Mouse (Mus musculus): ENCODE measurements around the gene Csnk2b.
"Not testable (repeated sequence)": the region's sequence is repeated elsewhere in the genome, so short reads cannot be mapped to it uniquely, and the experiment has no call there.

The Csnk2b gene

DNA sequence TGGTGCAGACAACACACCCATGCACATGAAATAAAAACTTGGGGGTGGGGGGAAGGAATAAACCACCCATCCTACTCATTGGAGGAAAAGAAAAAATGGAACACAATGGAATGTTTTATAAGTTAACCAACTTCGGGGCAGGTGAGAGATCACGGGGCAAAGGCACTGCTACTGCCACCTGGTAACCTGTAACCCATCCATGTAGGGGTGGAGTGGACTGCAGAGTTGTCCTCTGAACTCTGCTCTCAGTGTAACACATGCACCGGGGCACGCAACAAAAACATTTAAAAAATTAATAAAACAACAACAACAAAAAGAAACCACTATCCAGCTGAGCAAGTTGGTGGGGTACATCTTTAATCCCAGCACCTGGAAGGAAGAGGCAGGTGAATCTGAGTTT lies 30.3 kb upstream of the Csnk2b start:
- no peak for DNase-seq (ENCODE audit: low spot score in 2 of 2)

DNA sequence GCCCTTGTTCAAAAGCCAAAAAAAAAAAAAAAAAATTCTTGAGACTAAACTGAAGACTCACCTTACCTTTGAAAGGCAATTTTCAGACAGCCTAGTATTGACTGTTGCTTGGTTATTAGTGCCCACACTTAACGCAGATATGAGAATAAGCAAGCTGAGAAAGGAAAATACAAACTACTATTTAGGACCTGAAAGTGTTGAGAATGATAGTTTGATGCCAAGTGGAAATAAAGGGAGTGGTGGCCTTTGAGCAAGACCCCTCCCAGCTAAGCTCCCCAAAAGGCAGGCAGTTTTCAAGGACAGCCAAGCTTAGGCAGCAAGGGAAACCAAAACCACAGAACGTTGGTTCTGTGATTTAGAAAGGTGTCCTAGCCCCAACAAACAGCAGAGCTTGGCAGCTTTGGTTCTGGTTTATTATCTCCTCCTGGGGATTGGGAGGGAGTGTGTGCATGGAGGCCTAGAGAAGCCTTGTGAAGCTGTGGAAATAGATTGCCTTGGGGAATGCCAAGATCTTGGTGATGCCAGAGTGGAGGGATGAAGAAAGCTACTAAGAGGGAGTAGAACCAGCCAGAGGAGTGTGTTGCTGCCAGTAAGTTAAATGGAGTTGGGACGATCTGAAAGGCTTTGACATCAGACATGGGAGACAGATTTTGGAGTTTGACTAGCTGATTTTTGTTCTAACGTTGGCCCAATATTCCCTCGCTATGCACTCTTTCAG lies 26.2 kb upstream of the Csnk2b start:
- no peak for DNase-seq (ENCODE audit: low spot score in 2 of 2)

DNA sequence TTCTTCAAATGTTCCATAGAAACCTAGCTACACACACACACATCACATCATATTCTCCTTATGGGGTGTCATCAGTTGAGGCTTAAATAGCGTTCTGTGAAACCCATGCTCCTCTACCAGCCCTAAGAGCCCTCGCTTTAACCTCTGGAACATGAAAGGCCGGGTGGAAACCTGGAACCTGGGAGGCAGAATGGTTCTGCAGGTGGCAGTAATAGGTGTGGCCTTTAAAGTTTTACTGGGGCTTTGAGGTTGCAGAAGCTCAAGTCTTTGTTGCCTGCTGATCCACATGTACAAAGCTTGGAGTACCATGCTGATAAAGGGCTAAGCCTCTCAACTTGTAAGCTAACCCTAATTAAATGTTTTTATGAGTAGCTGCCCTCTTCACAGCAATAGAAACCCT lies 25.5 kb upstream of the Csnk2b start:
- no peak for DNase-seq (ENCODE audit: low spot score in 2 of 2)

DNA sequence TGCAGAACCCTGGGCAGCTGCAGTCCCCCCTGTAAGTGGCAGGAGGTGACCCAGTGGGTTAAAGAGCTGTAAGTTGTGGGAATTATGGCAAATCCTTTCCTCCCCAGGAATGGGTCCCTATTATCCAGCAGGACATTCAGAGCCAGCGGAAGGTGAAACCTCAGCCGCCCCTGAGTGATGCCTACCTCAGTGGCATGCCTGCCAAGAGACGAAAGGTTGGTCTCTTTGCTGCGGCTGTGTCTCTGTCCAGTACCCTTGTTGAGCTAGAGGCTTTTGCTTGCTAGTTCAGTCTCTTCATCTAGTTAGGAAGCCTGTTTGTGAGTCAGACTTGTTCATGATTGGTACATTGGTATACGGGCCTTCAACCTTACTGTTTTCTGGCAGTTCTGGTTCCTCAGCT lies 24.3 kb upstream of the Csnk2b start:
- no peak for DNase-seq (ENCODE audit: low spot score in 2 of 2)

DNA sequence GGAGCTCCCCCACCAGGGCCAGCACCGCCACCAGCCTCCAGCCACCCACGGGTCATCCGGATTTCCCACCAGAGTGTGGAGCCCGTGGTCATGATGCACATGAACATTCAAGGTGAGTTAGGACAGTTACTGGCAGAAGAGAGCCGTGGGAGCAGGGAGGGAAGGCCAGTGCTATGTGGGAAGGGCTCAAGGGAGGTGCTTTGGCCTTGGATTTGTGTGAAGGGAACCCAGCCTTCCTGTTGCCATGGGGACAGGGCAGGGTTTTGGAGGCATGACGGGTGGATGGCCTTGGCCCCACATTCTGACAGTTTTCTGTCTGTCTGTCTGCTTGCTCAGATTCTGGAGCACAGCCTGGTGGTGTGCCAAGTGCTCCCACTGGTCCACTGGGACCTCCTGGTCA lies 20.1 kb upstream of the Csnk2b start:
- DNase-seq (ENCODE audit: low spot score in 2 of 2): no peak

DNA sequence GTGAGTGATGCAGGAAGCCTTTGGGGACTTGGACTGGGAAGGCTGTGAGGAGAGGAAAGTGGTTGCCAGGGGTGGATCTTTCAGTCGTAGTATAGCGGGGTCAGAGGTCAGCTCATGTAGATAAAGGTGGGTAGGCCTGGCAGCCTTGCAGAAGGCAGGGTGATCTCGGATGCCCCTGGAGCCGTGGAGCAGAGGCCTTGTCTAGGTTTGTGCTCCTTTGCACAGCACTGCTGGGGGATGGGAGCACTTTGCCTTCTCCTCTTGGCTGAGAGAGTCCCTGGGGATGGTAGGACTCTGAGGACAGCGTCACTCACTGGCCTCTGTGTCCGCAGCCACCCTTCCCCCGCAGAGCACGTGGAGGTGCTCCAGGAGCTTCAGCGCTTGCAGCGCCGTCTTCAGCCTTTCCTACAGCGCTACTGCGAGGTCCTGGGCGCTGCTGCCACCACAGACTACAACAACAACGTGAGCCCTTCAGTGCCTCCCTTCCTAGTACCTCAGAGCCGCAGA lies 18.7 kb upstream of the Csnk2b start:
- DNase-seq (ENCODE audit: low spot score in 2 of 2): no peak

DNA sequence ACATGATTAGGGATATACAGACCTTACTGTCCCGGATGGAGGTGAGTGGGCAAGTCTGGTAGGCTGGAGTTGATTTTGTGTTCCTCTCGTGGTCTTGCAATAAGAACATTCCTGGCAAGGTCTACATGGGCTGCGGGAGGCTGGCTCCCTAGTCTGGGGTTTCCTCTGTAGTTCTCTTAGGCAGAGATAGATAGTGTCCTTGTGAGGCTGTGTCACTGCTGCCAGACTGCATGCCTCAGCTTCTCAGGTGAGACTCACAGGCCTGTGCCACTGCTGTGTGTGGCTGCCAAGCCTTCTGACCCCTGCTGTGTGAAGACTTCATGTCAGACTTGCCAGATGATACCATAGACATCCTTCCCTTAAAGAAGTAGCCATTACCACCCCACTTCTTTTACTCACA lies 17.4 kb upstream of the Csnk2b start:
- DNase-seq (ENCODE audit: low spot score in 2 of 2): no peak

DNA sequence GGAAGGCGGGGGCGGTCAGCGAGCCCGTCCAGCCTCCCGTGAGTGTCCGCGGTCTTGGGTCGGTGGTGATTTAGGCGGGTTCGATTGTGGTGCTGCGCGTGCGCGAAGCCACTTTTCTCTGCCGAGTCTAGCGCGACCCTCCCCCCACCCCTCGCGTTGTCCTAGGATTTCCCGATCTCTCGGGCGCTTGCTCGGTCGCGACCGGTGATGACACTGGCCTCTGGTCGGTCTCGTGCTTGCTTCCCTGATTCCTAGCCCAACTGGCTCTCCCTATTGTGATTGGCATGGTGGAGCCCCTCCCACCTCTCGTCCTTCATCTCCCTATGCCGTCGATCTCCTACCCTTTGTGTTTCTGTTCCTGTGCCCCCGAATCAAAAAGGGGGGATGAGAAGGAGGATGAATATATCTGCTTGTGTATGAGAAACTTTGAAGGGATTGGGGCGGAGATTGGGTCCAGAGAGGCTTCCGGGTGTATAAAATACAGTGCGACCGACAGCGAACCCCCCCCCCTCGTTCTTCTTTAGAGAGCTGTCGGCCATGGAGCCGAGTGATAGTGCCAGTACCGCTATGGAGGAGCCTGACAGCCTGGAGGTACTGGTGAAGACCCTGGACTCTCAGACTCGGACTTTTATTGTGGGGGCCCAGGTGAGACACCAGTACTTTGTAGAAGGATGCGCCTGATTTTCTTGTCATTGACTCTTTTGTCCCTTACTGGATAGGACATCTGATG lies 13.9 kb upstream of the Csnk2b start:
- no peak for DNase-seq (ENCODE audit: low spot score in 2 of 2)

DNA sequence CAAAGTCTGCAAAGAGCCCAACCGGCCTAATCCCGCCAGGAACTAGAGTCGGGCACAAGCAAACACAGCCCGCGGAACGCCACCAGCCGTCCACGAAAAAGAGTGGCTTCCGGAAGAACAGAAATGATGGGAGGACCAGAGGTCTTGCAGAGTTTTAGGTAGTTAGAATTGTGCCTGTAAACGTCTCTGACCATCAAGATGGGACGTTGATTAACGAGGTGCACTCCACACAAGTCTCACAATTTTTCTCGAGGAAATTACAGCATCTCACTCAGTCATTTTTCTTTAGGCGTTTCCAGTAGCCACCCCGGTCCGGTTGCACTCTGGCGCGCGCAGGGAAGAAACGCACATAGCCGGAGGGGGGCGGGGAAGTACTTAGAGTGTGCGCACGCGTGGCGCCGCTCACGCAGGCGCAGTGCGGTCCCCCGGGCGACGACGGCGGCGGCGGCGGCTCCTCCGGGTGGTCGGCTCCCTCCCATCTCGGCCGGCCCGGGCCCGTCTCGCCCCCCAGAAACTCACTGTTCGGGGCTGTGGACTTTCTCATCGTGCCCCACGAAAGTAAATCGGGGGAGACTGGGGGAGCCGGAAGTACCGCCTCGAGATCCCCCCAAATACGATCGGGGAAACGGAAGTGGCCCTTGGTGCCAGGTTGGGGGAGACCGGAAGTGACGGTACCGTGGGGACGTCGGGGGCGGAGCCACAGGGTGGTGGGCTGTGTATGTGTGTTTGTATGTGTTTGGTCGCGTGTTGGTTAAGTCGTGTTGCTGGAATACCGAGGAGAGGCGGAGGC lies 13.1 kb upstream of the Csnk2b start, which contains the start of gene Bag6:
Gene Bag6 (plus strand): TSS at position 378 of the 790 bp plus-strand sequence.
- peak; percentile 90 to 92 for DNase-seq (ENCODE audit: low spot score in 2 of 2)

DNA sequence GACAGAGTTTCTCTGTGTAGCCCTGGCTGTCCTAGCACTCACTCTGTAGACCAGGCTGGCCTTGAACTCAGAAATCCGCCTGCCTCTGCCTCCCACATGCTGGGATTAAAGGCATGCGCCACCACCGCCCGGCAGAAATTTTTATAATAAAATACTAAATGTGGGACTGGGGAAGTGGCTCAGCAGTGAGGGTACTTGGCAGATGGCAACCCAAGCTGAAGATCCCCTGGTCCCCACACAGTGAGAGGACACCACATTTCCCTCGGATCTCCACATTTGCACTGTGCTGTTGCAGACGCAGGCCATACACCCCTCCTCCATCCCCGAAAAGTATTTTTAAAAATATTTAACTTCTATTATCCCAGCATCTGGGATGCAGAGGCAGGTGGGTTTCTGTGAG lies 11.7 kb upstream of the Csnk2b start:
- DNase-seq (ENCODE audit: low spot score in 2 of 2): no peak

DNA sequence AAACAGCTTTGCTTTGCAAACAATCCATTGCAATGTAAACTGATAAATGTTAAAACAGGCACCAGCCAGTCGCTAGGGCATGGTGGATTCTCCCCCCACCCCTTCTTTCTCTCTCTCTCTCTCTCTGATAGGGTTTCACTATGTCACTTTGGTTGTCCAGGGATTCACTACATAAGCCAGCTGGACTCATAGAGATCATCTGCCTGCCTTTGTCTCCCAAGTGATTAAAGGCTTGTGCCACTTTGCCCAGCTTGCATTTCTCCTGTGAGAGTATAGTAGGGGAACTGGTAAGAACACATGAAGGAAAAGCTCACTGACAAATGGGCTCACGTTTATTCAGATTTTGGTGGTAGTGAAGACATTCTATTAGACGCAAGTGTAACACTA lies 10.3 kb upstream of the Csnk2b start:
- DNase-seq (ENCODE audit: low spot score in 2 of 2): no peak

DNA sequence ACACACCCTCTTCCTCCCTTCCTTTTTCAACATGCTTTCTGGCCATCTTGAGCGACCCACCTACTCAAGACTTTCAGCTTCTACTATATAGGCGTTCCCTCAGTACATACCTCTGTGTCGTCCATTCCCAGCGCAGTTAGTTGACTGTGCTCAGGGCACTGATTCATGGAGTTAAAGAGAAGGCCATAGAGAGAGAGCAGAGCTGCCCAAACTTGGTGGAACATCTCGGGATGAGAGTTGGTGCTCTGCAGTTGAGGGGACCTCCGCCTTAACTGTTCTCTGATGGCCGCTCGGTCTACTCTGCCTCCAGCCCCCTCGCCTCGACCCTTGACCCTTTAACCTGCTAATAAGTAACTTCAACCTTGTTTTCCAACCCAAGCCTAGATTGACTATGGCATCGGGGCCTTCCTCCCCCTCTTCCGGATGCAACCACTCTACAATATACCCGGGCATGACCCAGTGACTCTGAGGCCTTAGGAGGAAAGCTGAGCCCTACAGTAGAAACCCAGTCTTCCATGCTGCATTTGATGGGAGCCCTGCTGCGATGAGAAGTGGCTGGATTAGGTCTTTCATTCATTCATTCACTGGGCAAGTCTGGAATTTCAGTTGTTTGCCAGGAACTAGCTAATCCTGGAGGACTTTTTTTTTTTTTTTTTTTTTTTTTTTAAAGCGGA lies 9.8 kb upstream of the Csnk2b start, which contains the start of gene Apom:
Gene Apom (minus strand): TSS at position 551 of the 674 bp plus-strand sequence.
- DNase-seq (ENCODE audit: low spot score in 2 of 2): no peak

DNA sequence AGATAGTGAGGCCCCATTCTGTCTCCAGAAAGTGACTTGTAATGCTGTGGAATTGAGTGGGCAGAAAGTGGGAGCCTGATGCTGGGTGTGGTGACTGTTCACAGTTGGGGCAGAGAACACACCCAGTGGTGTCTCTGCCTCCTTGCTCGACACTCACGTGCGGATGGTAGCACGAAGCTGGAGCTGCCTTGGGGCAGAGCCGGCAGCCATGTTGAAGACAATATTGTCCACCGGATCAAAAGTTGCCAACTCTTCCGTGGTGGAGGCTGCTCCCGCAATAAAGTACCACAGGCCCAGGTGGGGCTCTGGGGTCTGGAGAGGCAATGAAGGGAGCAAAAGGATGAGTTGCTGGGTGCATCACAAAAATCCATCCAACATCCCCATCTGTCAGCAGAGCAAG lies 9.2 kb upstream of the Csnk2b start:
- no peak for DNase-seq (ENCODE audit: low spot score in 2 of 2)

DNA sequence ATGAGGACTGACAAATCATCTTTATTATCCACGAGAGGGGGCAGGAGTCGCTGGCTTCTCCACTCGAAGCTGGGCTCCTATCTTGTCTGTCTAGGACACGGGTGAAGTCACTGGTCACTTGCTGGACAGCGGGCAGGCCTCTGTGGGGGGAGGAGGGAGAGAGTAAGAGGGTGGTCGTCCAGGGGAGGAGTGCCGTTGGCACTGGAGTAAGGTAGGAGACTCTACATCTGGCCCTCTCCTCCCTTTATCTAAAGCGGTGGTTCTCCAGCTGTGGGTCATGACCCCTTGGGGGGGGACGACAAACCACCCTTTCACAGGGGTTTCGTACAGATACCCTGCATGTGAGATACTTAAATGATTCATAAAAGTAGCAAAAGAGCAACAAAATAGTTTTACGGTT lies 7.1 kb upstream of the Csnk2b start:
- DNase-seq (ENCODE audit: low spot score in 2 of 2): no peak

DNA sequence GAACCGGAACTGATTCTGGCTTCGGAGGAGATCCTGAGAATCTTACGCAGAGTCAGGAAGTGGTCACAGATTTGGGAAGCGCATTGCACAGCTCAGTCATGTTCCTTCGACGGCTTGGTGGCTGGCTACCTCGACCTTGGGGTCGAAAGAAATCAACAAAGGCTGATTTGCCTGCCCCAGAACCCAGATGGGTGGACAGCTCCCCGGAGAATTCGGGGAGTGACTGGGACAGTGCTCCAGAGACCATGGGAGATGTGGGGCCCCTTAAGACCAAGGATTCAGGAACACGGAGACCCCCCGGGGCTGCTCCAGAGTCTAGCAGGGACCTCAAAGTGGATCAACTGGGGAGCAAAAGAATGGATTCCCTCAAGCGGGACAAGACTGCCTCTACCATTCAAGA lies 5.2 kb upstream of the Csnk2b start:
- no peak for DNase-seq (ENCODE audit: low spot score in 2 of 2)

DNA sequence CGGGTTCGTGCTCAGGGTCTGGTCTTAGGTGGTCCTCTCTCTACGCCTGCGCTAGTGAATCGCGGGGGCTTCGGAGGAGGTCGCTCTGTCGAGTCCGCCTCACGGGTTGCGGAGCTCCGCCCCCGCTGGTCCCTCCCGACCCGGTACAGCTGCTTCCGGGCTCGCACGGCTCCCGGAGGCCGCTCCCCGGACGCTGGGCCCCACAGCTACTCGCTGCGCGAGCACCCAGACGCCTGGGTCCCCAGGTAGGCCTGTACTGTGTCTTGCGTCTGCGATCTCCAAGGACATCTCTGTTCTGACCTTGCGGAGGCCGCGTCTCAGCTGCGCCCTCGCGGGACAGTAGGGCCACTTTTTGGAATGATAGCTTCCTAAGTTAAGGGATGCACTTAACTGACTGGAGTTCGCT lies 4.4 kb upstream of the Csnk2b start, which contains the start of gene D17H6S53E:
Gene D17H6S53E (plus strand): TSS at position 168 of the 406 bp plus-strand sequence.
- peak; percentile 32 to 66 for DNase-seq (ENCODE audit: low spot score in 2 of 2)

DNA sequence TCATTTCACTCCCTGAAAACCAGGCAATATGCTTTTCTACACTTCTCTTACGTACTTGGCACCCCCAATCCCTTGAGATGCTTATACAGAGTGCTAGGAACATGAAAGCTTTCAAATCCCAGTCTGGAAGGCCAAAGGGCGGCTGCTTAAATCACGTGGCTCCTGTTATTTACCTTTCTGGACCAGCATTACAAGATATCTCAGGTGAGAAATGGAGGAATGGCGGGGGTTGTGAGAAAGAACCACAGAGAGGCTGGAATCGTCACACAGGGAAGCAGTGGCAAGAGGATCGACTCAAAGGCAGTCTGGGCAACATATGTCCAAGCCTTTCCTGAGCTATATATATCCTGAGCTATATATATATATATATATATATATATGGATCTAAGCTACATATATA lies 3.7 kb upstream of the Csnk2b start:
- DNase-seq (ENCODE audit: low spot score in 2 of 2): no peak

DNA sequence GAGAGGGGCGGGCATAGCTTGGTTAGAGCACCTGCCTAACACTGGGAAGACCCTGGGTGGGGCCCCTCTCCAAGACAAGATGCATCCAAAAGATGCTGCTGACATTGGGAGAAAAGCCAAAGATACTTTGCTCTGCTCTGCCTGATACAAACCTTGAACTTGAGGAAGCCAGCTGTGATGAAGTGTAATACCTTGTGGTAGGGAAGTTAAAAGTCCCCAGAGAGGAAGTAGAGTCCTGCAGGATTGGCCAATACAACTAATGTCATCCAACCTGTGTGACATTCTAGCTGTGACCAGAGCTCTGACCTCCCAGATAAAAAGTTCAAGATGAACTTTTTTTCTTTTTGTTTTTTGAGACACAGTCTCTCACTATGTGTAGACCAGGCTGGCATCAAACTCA lies 3.2 kb upstream of the Csnk2b start:
- DNase-seq (ENCODE audit: low spot score in 2 of 2): no peak

DNA sequence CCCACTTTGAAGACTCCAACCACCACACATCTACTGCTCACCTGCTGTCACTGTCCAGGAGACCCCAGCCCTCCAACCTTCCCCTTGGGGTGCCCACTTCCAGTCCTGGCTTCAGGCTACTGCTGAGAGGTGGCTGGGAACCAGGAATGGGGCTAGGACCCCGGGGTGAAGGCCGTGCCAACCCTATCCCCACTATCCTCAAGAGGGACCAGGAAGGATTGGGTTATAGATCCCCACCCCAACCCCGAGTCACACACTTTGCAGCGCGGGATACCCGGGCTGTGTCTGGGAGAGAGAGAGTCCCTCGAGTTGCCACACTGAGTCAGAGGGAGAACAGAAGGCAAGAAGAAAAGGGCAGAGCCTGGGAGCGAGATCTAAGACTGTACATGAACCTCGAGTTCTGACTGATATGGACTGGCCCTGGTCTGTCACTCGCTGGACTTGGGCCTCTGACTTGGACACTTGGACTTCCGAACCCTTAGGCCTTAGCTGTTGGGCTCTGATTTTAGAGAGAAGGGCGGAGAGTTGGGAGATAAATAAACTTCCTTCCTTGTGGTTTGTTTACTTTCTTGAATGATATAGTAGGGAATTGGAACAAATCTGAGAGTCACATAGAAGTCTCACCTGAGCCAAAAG lies 2.5 kb upstream of the Csnk2b start:
- not testable (repeated sequence) for DNase-seq (ENCODE audit: low spot score in 2 of 2)

DNA sequence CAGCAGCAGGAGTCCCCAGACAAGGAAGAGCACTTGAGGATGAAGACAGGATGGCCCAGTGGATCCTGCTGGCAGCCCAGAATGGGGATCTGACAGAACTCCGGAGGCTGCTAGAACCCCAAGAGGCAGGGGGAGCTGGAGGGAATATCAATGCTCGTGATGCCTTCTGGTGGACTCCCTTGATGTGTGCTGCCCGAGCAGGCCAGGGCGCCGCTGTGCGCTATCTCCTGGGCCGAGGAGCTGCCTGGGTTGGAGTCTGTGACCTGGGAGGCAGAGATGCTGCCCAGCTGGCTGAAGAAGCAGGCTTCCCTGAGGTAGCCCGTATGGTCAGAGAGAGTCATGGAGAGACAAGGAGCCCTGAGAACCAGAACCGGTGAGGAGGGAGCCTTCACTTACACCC lies 1.4 kb upstream of the Csnk2b start:
- not testable (repeated sequence) for DNase-seq (ENCODE audit: low spot score in 2 of 2)

DNA sequence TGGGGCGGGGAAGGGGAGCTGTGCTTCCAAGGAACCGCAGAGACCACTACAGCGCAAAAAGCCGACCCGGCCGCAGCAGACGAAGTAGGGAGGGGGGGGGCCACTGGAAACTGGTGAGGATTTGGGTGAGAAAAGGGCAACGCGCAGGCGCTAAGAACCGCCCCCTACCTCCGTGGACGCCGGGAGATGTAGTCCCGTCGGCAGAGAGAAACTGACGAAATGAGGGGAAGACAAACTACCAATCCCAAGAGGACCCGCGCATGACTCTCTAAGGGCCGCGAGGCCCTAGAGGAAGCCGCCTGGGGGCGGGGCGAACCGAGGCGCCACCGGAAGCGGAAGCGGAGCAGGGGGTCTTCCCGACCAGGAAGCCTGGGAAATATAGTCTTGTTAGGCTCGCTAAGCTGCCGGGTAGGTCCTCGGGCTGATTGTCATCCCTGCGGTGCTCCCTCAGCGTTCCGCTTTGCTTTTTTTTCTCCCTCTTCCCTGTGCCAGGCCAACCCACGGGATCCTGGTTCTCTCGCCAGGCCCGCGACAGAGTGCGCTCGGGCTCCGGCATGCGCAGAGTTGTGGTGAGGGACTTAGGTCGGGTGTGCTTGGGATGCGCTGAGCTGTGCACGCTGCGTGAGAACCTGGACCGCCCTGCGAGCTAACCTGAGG lies 582 bp downstream of the Csnk2b start, which contains the start of gene Gpank1:
Gene Gpank1 (plus strand): TSS at position 313 of the 657 bp plus-strand sequence.
- DNase-seq (ENCODE audit: low spot score in 2 of 2): peak; percentile 96 to 98

All from frontal cortex, postnatal 14 days (tissue).